Mouse (Mus musculus) erythroid progenitor cell, adult 5-6 weeks (primary cell): Measurements from ENCODE around the gene Olfr298. TPM values are rescaled to one million over a fixed set of nuclear protein-coding genes. Genes with fewer than 3 reads are reported as not detected.

Experiments used
- ATAC-seq: replicated peaks from 2 replicates; pipeline ENCODE4 v1.8.0; 2016; ENCODE audit warnings: moderate number of reproducible peaks, mild to moderate bottlenecking, moderate TSS enrichment, inconsistent platforms; ENCODE audit not compliant: poor library complexity, low FRiP score, severe bottlenecking
- total RNA-seq, 2 experiments: library from RNA; stranded (forward) in 1 of 2; stranded (reverse) in 1 of 2; fragments of 150-400 nt in 1 of 2; fragments of 186-747, 209-891 nt in 1 of 2; gene quantifications; 2 replicates each; pipeline versions ENCODE4 v1.2.3 to v1.2.4; 2015 to 2017; ENCODE audit warnings: low replicate concordance in 2 of 2

The Olfr298 gene
- total RNA-seq (2015; ENCODE audit: low replicate concordance) (not detected in 2 replicates), total RNA-seq (2017; ENCODE audit: low replicate concordance) (not detected in 2 replicates)

GRCm38 (mm10) chr7:86492384-86492783, at the start of gene Olfr298:
TSS of gene Olfr298 (minus strand) at chr7:86492484.
- ATAC-seq = no peak

- ATAC-seq = no peak
Measured at GRCm38 (mm10) chr7:86519668-86520067, 27.4 kb upstream of the Olfr298 start, which contains the start of gene Olfr297. TSS of gene Olfr297 (plus strand) at chr7:86519968.

- ATAC-seq = no peak
Measured at GRCm38 (mm10) chr7:86459621-86460020, 32.7 kb downstream of the Olfr298 start, which contains the start of gene Olfr299. TSS of gene Olfr299 (plus strand) at chr7:86459921.

Other genes starting within 250 kb of the Olfr298 start
- not detected in 2 replicates for gene Vmn2r76, start 246.2 kb downstream of the Olfr298 start, total RNA-seq (2015; ENCODE audit: low replicate concordance)
- gene Vmn2r76, start 246.2 kb downstream of the Olfr298 start, total RNA-seq (2017; ENCODE audit: low replicate concordance) = not detected in 2 replicates
- gene Olfr310, start 215.3 kb downstream of the Olfr298 start, total RNA-seq (2015; ENCODE audit: low replicate concordance) = not detected in 2 replicates
- gene Olfr310, start 215.3 kb downstream of the Olfr298 start, total RNA-seq (2017; ENCODE audit: low replicate concordance) = not detected in 2 replicates
- not detected in 2 replicates for gene Olfr309, start 178.8 kb downstream of the Olfr298 start, total RNA-seq (2015; ENCODE audit: low replicate concordance)
- gene Olfr309, start 178.8 kb downstream of the Olfr298 start, total RNA-seq (2017; ENCODE audit: low replicate concordance) = not detected in 2 replicates
- not detected in 2 replicates for gene Olfr308, start 166.9 kb downstream of the Olfr298 start, total RNA-seq (2015; ENCODE audit: low replicate concordance)
- not detected in 2 replicates for gene Olfr308, start 166.9 kb downstream of the Olfr298 start, total RNA-seq (2017; ENCODE audit: low replicate concordance)
- gene Olfr307, start 154.9 kb downstream of the Olfr298 start, total RNA-seq (2015; ENCODE audit: low replicate concordance) = not detected in 2 replicates
- gene Olfr307, start 154.9 kb downstream of the Olfr298 start, total RNA-seq (2017; ENCODE audit: low replicate concordance) = not detected in 2 replicates
- not detected in 2 replicates for gene Olfr305, start 125.6 kb downstream of the Olfr298 start, total RNA-seq (2015; ENCODE audit: low replicate concordance)
- gene Olfr305, start 125.6 kb downstream of the Olfr298 start, total RNA-seq (2017; ENCODE audit: low replicate concordance) = not detected in 2 replicates
- not detected in 2 replicates for gene Olfr304, start 105.8 kb downstream of the Olfr298 start, total RNA-seq (2015; ENCODE audit: low replicate concordance)
- not detected in 2 replicates for gene Olfr304, start 105.8 kb downstream of the Olfr298 start, total RNA-seq (2017; ENCODE audit: low replicate concordance)
- not detected in 2 replicates for gene Olfr303, start 94.7 kb downstream of the Olfr298 start, total RNA-seq (2015; ENCODE audit: low replicate concordance)
- gene Olfr303, start 94.7 kb downstream of the Olfr298 start, total RNA-seq (2017; ENCODE audit: low replicate concordance) = not detected in 2 replicates
- not detected in 2 replicates for gene Olfr301, start 88.6 kb downstream of the Olfr298 start, total RNA-seq (2015; ENCODE audit: low replicate concordance)
- not detected in 2 replicates for gene Olfr301, start 88.6 kb downstream of the Olfr298 start, total RNA-seq (2017; ENCODE audit: low replicate concordance)
- not detected in 2 replicates for gene Olfr299, start 32.6 kb downstream of the Olfr298 start, total RNA-seq (2015; ENCODE audit: low replicate concordance)
- gene Olfr299, start 32.6 kb downstream of the Olfr298 start, total RNA-seq (2017; ENCODE audit: low replicate concordance) = not detected in 2 replicates
- gene Olfr297, start 27.5 kb upstream of the Olfr298 start, total RNA-seq (2015; ENCODE audit: low replicate concordance) = not detected in 2 replicates
- gene Olfr297, start 27.5 kb upstream of the Olfr298 start, total RNA-seq (2017; ENCODE audit: low replicate concordance) = not detected in 2 replicates
- gene Olfr295, start 91.4 kb upstream of the Olfr298 start, total RNA-seq (2015; ENCODE audit: low replicate concordance) = not detected in 2 replicates
- not detected in 2 replicates for gene Olfr295, start 91.4 kb upstream of the Olfr298 start, total RNA-seq (2017; ENCODE audit: low replicate concordance)
- not detected in 2 replicates for gene Olfr294, start 124.2 kb upstream of the Olfr298 start, total RNA-seq (2015; ENCODE audit: low replicate concordance)
- gene Olfr294, start 124.2 kb upstream of the Olfr298 start, total RNA-seq (2017; ENCODE audit: low replicate concordance) = not detected in 2 replicates
- gene Olfr293, start 156.6 kb upstream of the Olfr298 start, total RNA-seq (2015; ENCODE audit: low replicate concordance) = not detected in 2 replicates
- not detected in 2 replicates for gene Olfr293, start 156.6 kb upstream of the Olfr298 start, total RNA-seq (2017; ENCODE audit: low replicate concordance)
- gene Olfr292, start 195.8 kb upstream of the Olfr298 start, total RNA-seq (2015; ENCODE audit: low replicate concordance) = not detected in 2 replicates
- not detected in 2 replicates for gene Olfr292, start 195.8 kb upstream of the Olfr298 start, total RNA-seq (2017; ENCODE audit: low replicate concordance)